Mouse (Mus musculus) testis, adult 2 months (tissue): Measurements from ENCODE around the gene Fam8a1.

ENCODE experiments used
- CTCF ChIP-seq: fragments of 200-500 bp; IDR thresholded peaks from 2 replicates; pipeline ENCODE4 v1.5.1; 2012; ENCODE audit warnings: low read depth, mild to moderate bottlenecking, inconsistent platforms, low read length, moderate library complexity; ENCODE audit not compliant: control insufficient read depth, insufficient read depth, insufficient replicate concordance
- POLR2A ChIP-seq: fragments of 200-500 bp; IDR thresholded peaks from 2 replicates; pipeline ENCODE4 v1.6.1; 2012; ENCODE audit warnings: low read depth, mild to moderate bottlenecking, inconsistent platforms, low read length, moderate library complexity; ENCODE audit not compliant: control insufficient read depth

- TF ChIP-seq POLR2A, result no peak
- no peak for TF ChIP-seq CTCF
Observed at GRCm38 (mm10) chr13:46677721-46678120, 8.4 kb downstream of the Fam8a1 start.
